Comparison of ENCODE assay signal across 10 mouse cellular contexts in the genomic region with DNA sequence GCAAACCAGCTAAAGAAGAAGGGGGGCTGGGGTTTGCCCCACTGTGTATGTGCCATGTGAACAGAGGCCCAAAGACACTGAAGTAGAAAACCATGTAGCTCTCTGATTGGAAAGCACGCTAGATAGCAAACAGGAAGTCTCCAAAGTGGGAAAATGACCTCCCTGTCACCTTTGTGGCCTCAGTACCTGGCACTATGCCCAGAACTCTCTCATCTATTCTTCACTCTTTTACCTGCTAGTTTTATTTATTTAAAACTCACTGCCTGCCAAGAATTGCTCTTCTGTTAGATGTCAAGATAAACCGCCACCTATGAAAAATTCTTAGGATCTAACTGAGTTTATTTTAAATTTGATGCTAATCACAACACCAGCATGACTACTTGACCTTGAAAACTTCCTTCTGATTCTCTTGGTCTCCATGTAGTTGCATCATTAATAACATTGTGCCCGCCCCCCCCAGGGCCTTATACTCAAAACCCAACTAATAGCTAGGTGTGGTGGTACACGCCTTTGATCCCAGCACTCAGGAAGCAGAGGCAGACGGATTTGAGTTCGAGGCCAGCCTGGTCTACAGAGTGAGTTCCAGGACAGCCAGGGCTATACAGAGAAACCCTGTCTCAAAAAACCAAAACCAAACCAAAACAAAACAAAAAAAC. TPM values are rescaled to one million over a fixed set of nuclear protein-coding genes. Genes with fewer than 3 reads are reported as not detected.
DNase-seq lines count a peak whose midpoint lies in the region; ATAC-seq and TF ChIP-seq lines count a peak whose summit lies in the region.
"Had no signal": no experiment of that assay in that cellular context is flagged by ENCODE, and none has a peak within 500 bp of the region (broad histone marks: within the 10 kb centered on the region; RNA-seq: fewer than 3 reads in every experiment).

No protein-coding gene starts in this region.

- no peak for ATAC-seq in liver, embryonic 12.5 days
- peak; percentile 81 for ATAC-seq in heart, embryonic 14.5 days (ENCODE audit: insufficient number of reproducible peaks, insufficient read depth, low FRiP score, low read depth)
- ATAC-seq in kidney, postnatal 0 days (replicated peaks; ENCODE audit: low FRiP score, low read depth) = no peak; the same call in 1 of the 2 replicates
- ATAC-seq in midbrain, embryonic 11.5 days (ENCODE audit: low FRiP score) = no peak

- DNase-seq in liver = peak; percentile 10
- peak; percentile 61 for DNase-seq in kidney, postnatal 0 days (ENCODE audit: low spot score)
- peak; percentile 58 to 63 for DNase-seq in lung, postnatal 4 days
- DNase-seq in hindbrain, embryonic 10.5 days (ENCODE audit: low spot score) = no peak
- no peak for DNase-seq in right cerebral cortex, postnatal 14 days
- DNase-seq in midbrain, embryonic 11.5 days (ENCODE audit: low spot score, missing footprints) = no peak

- 70% methylated on average over 6 of the region's 6 CpGs for WGBS in liver, embryonic 12.5 days (ENCODE audit: insufficient replicate concordance)
- WGBS in heart, embryonic 14.5 days = 69% methylated on average over 6 of the region's 6 CpGs
- WGBS in kidney, postnatal 0 days = 71% methylated on average over 6 of the region's 6 CpGs
- 81% methylated on average over 6 of the region's 6 CpGs for WGBS in hindbrain, embryonic 10.5 days
- 87% methylated on average over 6 of the region's 6 CpGs for WGBS in midbrain, embryonic 11.5 days

- H3K9ac ChIP-seq in liver, embryonic 12.5 days = no peak overlapping the region
- no peak overlapping the region for H3K9ac ChIP-seq in heart, embryonic 14.5 days (ENCODE audit: low read length)
- H3K9ac ChIP-seq in kidney, postnatal 0 days (ENCODE audit: low read depth, low read length) = no peak overlapping the region
- no peak overlapping the region for H3K9ac ChIP-seq in midbrain, embryonic 11.5 days (ENCODE audit: low read length)
- H3K9ac ChIP-seq: hindbrain, embryonic 13.5 days had no signal

- H3K27me3 ChIP-seq in liver, embryonic 12.5 days (replicated peaks) = no peaks in the 10 kb centered on the region
- H3K27me3 ChIP-seq in heart, embryonic 14.5 days (ENCODE audit: control insufficient read depth, insufficient read depth, low read length) = no peaks in the 10 kb centered on the region
- H3K27me3 ChIP-seq in kidney, postnatal 0 days (ENCODE audit: insufficient read depth, low read length) = no peaks in the 10 kb centered on the region
- no peaks in the 10 kb centered on the region for H3K27me3 ChIP-seq in hindbrain, embryonic 10.5 days (ENCODE audit: insufficient read depth, poor library complexity, severe bottlenecking)
- H3K27me3 ChIP-seq in midbrain, embryonic 11.5 days (ENCODE audit: control insufficient read depth, insufficient read depth, low read length) = no peaks in the 10 kb centered on the region
- H3K27me3 ChIP-seq: hindbrain, embryonic 13.5 days had no signal

- no peak for TF ChIP-seq CTCF in kidney, postnatal 0 days (IDR thresholded peaks at IDR 0.05; ENCODE audit: low read depth)

- H3K9me3 ChIP-seq in liver, embryonic 12.5 days (replicated peaks) = no peaks in the 10 kb centered on the region
- no peaks in the 10 kb centered on the region for H3K9me3 ChIP-seq in heart, embryonic 14.5 days (ENCODE audit: control insufficient read depth, low read length)
- no peaks in the 10 kb centered on the region for H3K9me3 ChIP-seq in kidney, postnatal 0 days (replicated peaks; ENCODE audit: low read length)
- no peaks in the 10 kb centered on the region for H3K9me3 ChIP-seq in hindbrain, embryonic 10.5 days
- H3K9me3 ChIP-seq in midbrain, embryonic 11.5 days (ENCODE audit: control insufficient read depth, low read length) = no peaks in the 10 kb centered on the region
- H3K9me3 ChIP-seq: G1E; hindbrain, embryonic 13.5 days had no signal

- H3K4me2 ChIP-seq in liver, embryonic 12.5 days = no peak overlapping the region
- H3K4me2 ChIP-seq in heart, embryonic 14.5 days (ENCODE audit: low read length) = no peak overlapping the region
- H3K4me2 ChIP-seq in kidney, postnatal 0 days (ENCODE audit: low read length) = no peak overlapping the region
- H3K4me2 ChIP-seq in midbrain, embryonic 11.5 days = no peak overlapping the region
- H3K4me2 ChIP-seq: hindbrain, embryonic 13.5 days had no signal

- H3K4me3 ChIP-seq in liver, embryonic 12.5 days = no peak overlapping the region
- no peak overlapping the region for H3K4me3 ChIP-seq in heart, embryonic 14.5 days (ENCODE audit: control insufficient read depth in 1 of 2, insufficient read depth in 1 of 2, low read depth in 1 of 2, low read length in 2 of 2)
- no peak overlapping the region for H3K4me3 ChIP-seq in kidney, postnatal 0 days (replicated peaks; ENCODE audit: low read depth, low read length)
- no peak overlapping the region for H3K4me3 ChIP-seq in hindbrain, embryonic 10.5 days
- no peak overlapping the region for H3K4me3 ChIP-seq in midbrain, embryonic 11.5 days (ENCODE audit: low read depth, low read length)
- H3K4me3 ChIP-seq: hindbrain, embryonic 13.5 days had no signal

- H3K4me1 ChIP-seq in liver, embryonic 12.5 days = peaks cover 5% of the 10 kb centered on the region; the same call in 1 of the 2 replicates
- H3K4me1 ChIP-seq in heart, embryonic 14.5 days (ENCODE audit: control insufficient read depth in 2 of 2, insufficient read depth in 2 of 2, low read length in 2 of 2) = peaks cover 0 to 26% of the 10 kb centered on the region in 2 experiments; a peak in 2 of 4 replicates
- no peaks in the 10 kb centered on the region for H3K4me1 ChIP-seq in kidney, postnatal 0 days (replicated peaks; ENCODE audit: insufficient read depth, low read length)
- no peaks in the 10 kb centered on the region for H3K4me1 ChIP-seq in hindbrain, embryonic 10.5 days (replicated peaks)
- H3K4me1 ChIP-seq in midbrain, embryonic 11.5 days (ENCODE audit: control insufficient read depth, insufficient read depth, low read length) = no peaks in the 10 kb centered on the region
- H3K4me1 ChIP-seq: hindbrain, embryonic 13.5 days had no signal

- H3K27ac ChIP-seq in liver, embryonic 12.5 days = no peak overlapping the region
- peak overlapping the region in 1 of 2 experiments; percentile 12; a peak in 1 of 4 replicates for H3K27ac ChIP-seq in heart, embryonic 14.5 days (replicated peaks in 1 of 2; ENCODE audit: control insufficient read depth in 1 of 2, insufficient read depth in 1 of 2, low read depth in 2 of 2, low read length in 2 of 2)
- no peak overlapping the region for H3K27ac ChIP-seq in kidney, postnatal 0 days
- no peak overlapping the region for H3K27ac ChIP-seq in hindbrain, embryonic 10.5 days
- H3K27ac ChIP-seq in midbrain, embryonic 11.5 days (ENCODE audit: low read depth, low read length) = no peak overlapping the region
- H3K27ac ChIP-seq: hindbrain, embryonic 13.5 days had no signal

- H3K36me3 ChIP-seq in liver, embryonic 12.5 days = no peaks in the 10 kb centered on the region
- H3K36me3 ChIP-seq in heart, embryonic 14.5 days (ENCODE audit: control insufficient read depth, insufficient read depth, low read length) = no peaks in the 10 kb centered on the region
- no peaks in the 10 kb centered on the region for H3K36me3 ChIP-seq in kidney, postnatal 0 days (ENCODE audit: insufficient read depth, low read length)
- no peaks in the 10 kb centered on the region for H3K36me3 ChIP-seq in hindbrain, embryonic 10.5 days
- no peaks in the 10 kb centered on the region for H3K36me3 ChIP-seq in midbrain, embryonic 11.5 days (ENCODE audit: control insufficient read depth, insufficient read depth, low read length)
- H3K36me3 ChIP-seq: G1E; hindbrain, embryonic 13.5 days had no signal

RNA-seq across cellular contexts. Expression of a gene that starts 31.8 kb away (rescaled TPM):
- polyA plus RNA-seq in liver, embryonic 12.5 days (2016; fragmentation: Nextera tagmentation; extraction: Ambion mirVana) = 1.5 and 1.8 TPM in 2 replicates
- polyA plus RNA-seq in heart, embryonic 14.5 days (2014; fragmentation: Nextera tagmentation; extraction: Ambion mirVana) = 10.3 and 11.2 TPM in 2 replicates
- 9.7 and 10.7 TPM in 2 replicates for polyA plus RNA-seq in kidney, postnatal 0 days (2015; fragmentation: Nextera tagmentation; extraction: Ambion mirVana)
- polyA plus RNA-seq in hindbrain, embryonic 10.5 days (2016; fragmentation: Nextera tagmentation; extraction: Ambion mirVana) = 1.6 and 1.9 TPM in 2 replicates
- 1.1 and 1.3 TPM in 2 replicates for polyA plus RNA-seq in midbrain, embryonic 11.5 days (2014; fragmentation: Nextera tagmentation; extraction: Ambion mirVana)
- polyA plus RNA-seq: G1E had no signal

Comparison
In these comparisons a context has a peak if more than half of its experiments do, and no peak if none do; other contexts are left out.
1. DNase-seq: peak in liver (single experiment), kidney, postnatal 0 days (single experiment) and lung, postnatal 4 days (2 of 2); none in hindbrain, embryonic 10.5 days (single experiment), right cerebral cortex, postnatal 14 days (single experiment) and midbrain, embryonic 11.5 days (single experiment).